Mouse (Mus musculus): ENCODE data around the gene Tmcc1.
"Not testable (repeated sequence)": the region's sequence is repeated elsewhere in the genome, so short reads cannot be mapped to it uniquely, and the experiment has no call there.

The Tmcc1 gene

GRCm38 (mm10) chr6:116147386-116147785, 45.9 kb downstream of the Tmcc1 start:
- DNase-seq (ENCODE audit: low read depth) = no peak

- no peak for DNase-seq (ENCODE audit: low read depth)
Measured at GRCm38 (mm10) chr6:116141696-116142095, 51.6 kb downstream of the Tmcc1 start.

- DNase-seq (ENCODE audit: low read depth) = no peak
Measured at GRCm38 (mm10) chr6:116140782-116141181, 52.5 kb downstream of the Tmcc1 start.

- DNase-seq (ENCODE audit: low read depth) = peak; percentile 67
Measured at GRCm38 (mm10) chr6:116139143-116139856, 54.0 kb downstream of the Tmcc1 start.

- DNase-seq (ENCODE audit: low read depth) = peak; percentile 51
Measured at GRCm38 (mm10) chr6:116135971-116136632, 57.2 kb downstream of the Tmcc1 start.

GRCm38 (mm10) chr6:116133756-116134155, 59.5 kb downstream of the Tmcc1 start:
- DNase-seq (ENCODE audit: low read depth) = peak; percentile 30

GRCm38 (mm10) chr6:116131771-116132170, 61.5 kb downstream of the Tmcc1 start:
- no peak for DNase-seq (ENCODE audit: low read depth)

- DNase-seq (ENCODE audit: low read depth) = peak; percentile 37
Measured at GRCm38 (mm10) chr6:116128710-116129109, 64.6 kb downstream of the Tmcc1 start.

GRCm38 (mm10) chr6:116127918-116128443, 65.3 kb downstream of the Tmcc1 start:
- DNase-seq (ENCODE audit: low read depth) = no peak

GRCm38 (mm10) chr6:116126577-116126976, 66.7 kb downstream of the Tmcc1 start:
- DNase-seq (ENCODE audit: low read depth) = no peak

- DNase-seq (ENCODE audit: low read depth) = no peak
Measured at GRCm38 (mm10) chr6:116122881-116123280, 70.4 kb downstream of the Tmcc1 start.

- no peak for DNase-seq (ENCODE audit: low read depth)
Measured at GRCm38 (mm10) chr6:116119669-116120068, 73.6 kb downstream of the Tmcc1 start.

GRCm38 (mm10) chr6:116116634-116117033, 76.7 kb downstream of the Tmcc1 start:
- not testable (repeated sequence) for DNase-seq (ENCODE audit: low read depth)

GRCm38 (mm10) chr6:116110588-116110987, 82.7 kb downstream of the Tmcc1 start:
- no peak for DNase-seq (ENCODE audit: low read depth)

GRCm38 (mm10) chr6:116107471-116108358, 85.6 kb downstream of the Tmcc1 start:
- peak; percentile 26 for DNase-seq (ENCODE audit: low read depth)

GRCm38 (mm10) chr6:116106967-116107470, 86.3 kb downstream of the Tmcc1 start:
- no peak for DNase-seq (ENCODE audit: low read depth)

GRCm38 (mm10) chr6:116097579-116097978, 95.7 kb downstream of the Tmcc1 start:
- no peak for DNase-seq (ENCODE audit: low read depth)

- DNase-seq (ENCODE audit: low read depth) = peak; percentile 17
Measured at GRCm38 (mm10) chr6:116089402-116089801, 103.9 kb downstream of the Tmcc1 start.

GRCm38 (mm10) chr6:116086036-116086435, 107.2 kb downstream of the Tmcc1 start:
- DNase-seq (ENCODE audit: low read depth) = no peak

- no peak for DNase-seq (ENCODE audit: low read depth)
Measured at GRCm38 (mm10) chr6:116082239-116082638, 111.0 kb downstream of the Tmcc1 start.

GRCm38 (mm10) chr6:116081375-116081774, 111.9 kb downstream of the Tmcc1 start:
- DNase-seq (ENCODE audit: low read depth) = no peak

GRCm38 (mm10) chr6:116080756-116081155, 112.5 kb downstream of the Tmcc1 start:
- DNase-seq (ENCODE audit: low read depth) = no peak
